Mouse (Mus musculus) stomach, embryonic 14.5 days (tissue): Measurements from ENCODE around the gene Prdm13. TPM values are rescaled to one million over a fixed set of nuclear protein-coding genes. Genes with fewer than 3 reads are reported as not detected.

ENCODE experiments used
- ATAC-seq: fragments of 200-750 bp; cut with Nextera tagmentation; 2 replicates; pipeline ENCODE4 v1.8.0; 2017; ENCODE audit warnings: low read depth, moderate TSS enrichment; ENCODE audit not compliant: insufficient number of reproducible peaks, insufficient read depth, low FRiP score
- H3K27ac ChIP-seq: fragments of 300-500 bp; sonication (generic); 2 replicates; pipeline ENCODE4 v1.5.1; 2014; ENCODE audit warnings: mild to moderate bottlenecking, low read length, moderate library complexity, mixed read lengths
- H3K27me3 ChIP-seq: fragments of 300-500 bp; sonication (generic); 2 replicates; pipeline ENCODE4 v1.6.1; 2014; ENCODE audit warnings: low read length, control low read depth, mixed read lengths; ENCODE audit not compliant: control insufficient read depth, insufficient read depth
- H3K36me3 ChIP-seq: fragments of 300-500 bp; sonication (generic); 2 replicates; pipeline ENCODE4 v1.6.1; 2014; ENCODE audit warnings: mild to moderate bottlenecking, control low read depth, low read length, moderate library complexity, mixed read lengths; ENCODE audit not compliant: control insufficient read depth, insufficient read depth
- H3K4me1 ChIP-seq: fragments of 300-500 bp; sonication (generic); 2 replicates; pipeline ENCODE4 v1.6.1; 2014; ENCODE audit warnings: low read length, control low read depth, mixed read lengths; ENCODE audit not compliant: control insufficient read depth, insufficient read depth
- H3K4me2 ChIP-seq: fragments of 300-500 bp; sonication (generic); replicated peaks from 2 replicates; pipeline ENCODE4 v1.6.1; 2014; ENCODE audit warnings: low read depth, low read length, control low read depth
- H3K4me3 ChIP-seq: fragments of 300-500 bp; sonication (generic); 2 replicates; pipeline ENCODE4 v1.5.1; 2014; ENCODE audit warnings: low read depth, low read length, control low read depth
- H3K9ac ChIP-seq: fragments of 300-500 bp; sonication (generic); replicated peaks from 2 replicates; pipeline ENCODE4 v1.6.1; 2014; ENCODE audit warnings: low read depth, mild to moderate bottlenecking, control low read depth, low read length, moderate library complexity, mixed read lengths
- H3K9me3 ChIP-seq: fragments of 300-500 bp; sonication (generic); 2 replicates; pipeline ENCODE4 v1.6.1; 2016; ENCODE audit warnings: low read depth, low read length, control low read depth; ENCODE audit not compliant: control insufficient read depth
- WGBS: fragments of 180-500 bp; shearing (Covaris S2); extraction: QIAGEN DNeasy Blood & Tissue Kit; methylation state at CpG from one replicate; pipeline ENCODE4 v1.1.7; 2014; 5-methylcytosine and 5-hydroxymethylcytosine counted together
- polyA plus RNA-seq: library from polyadenylated mRNA; unstranded; fragments of >200 nt; fragmentation: Nextera tagmentation; extraction: Ambion mirVana; gene quantifications from 2 replicates; pipeline ENCODE4 v1.2.1, GENCODE M21; 2014

The Prdm13 gene
- polyA plus RNA-seq, 1 experiment from 2014 or later: not detected

- Histone ChIP-seq H3K4me3 (no peak overlapping the region), H3K27ac (no peak overlapping the region), H3K36me3 (no peaks in the 10 kb centered on the region), H3K9me3 (no peaks in the 10 kb centered on the region), H3K9ac (no peak overlapping the region), H3K4me1 (0 out of 2 replicates have a peak, but pooled peaks cover 6% of the 10 kb centered on the region), H3K27me3 (peaks cover 54% of the 10 kb centered on the region), H3K4me2 (no peak overlapping the region)
- under 1% methylated on average over 18 of the region's 18 CpGs for WGBS
- ATAC-seq: no peak
Measured at GRCm38 (mm10) chr4:21689492-21689941, 3.8 kb upstream of the Prdm13 start.

- WGBS: under 1% methylated on average over 63 of the region's 64 CpGs
- Histone ChIP-seq H3K4me1 (0 out of 2 replicates have a peak, but pooled peaks cover 6% of the 10 kb centered on the region), H3K27ac (no peak overlapping the region), H3K4me2 (peak overlapping the region; percentile 76), H3K4me3 (peak overlapping the region; percentile 41), H3K27me3 (peaks cover 59% of the 10 kb centered on the region), H3K9ac (no peak overlapping the region), H3K36me3 (no peaks in the 10 kb centered on the region), H3K9me3 (no peaks in the 10 kb centered on the region)
- ATAC-seq: peak; percentile 25; the same call in 1 of the 2 replicates
Measured at GRCm38 (mm10) chr4:21688703-21689200, 3.0 kb upstream of the Prdm13 start.

GRCm38 (mm10) chr4:21687783-21688702 lies 2.3 kb upstream of the Prdm13 start:
- Histone ChIP-seq H3K27ac (no peak overlapping the region), H3K36me3 (no peaks in the 10 kb centered on the region), H3K4me3 (peak overlapping the region; percentile 41), H3K27me3 (peaks cover 66% of the 10 kb centered on the region), H3K4me2 (peak overlapping the region; percentile 76), H3K9me3 (no peaks in the 10 kb centered on the region), H3K9ac (no peak overlapping the region), H3K4me1 (0 out of 2 replicates have a peak, but pooled peaks cover 6% of the 10 kb centered on the region)
- ATAC-seq: peak; percentile 5; the same call in 1 of the 2 replicates
- WGBS: 1% methylated on average over 47 of the region's 51 CpGs

GRCm38 (mm10) chr4:21686934-21687333 lies 1.2 kb upstream of the Prdm13 start:
- 1% methylated on average over 5 of the region's 5 CpGs for WGBS
- no peak for ATAC-seq

GRCm38 (mm10) chr4:21686416-21686815 lies 653 bp upstream of the Prdm13 start:
- ATAC-seq: no peak
- 0 out of 2 replicates have a peak, but pooled peaks cover 6% of the 10 kb centered on the region for H3K4me1 ChIP-seq
- no peaks in the 10 kb centered on the region for H3K36me3 ChIP-seq
- H3K27me3 ChIP-seq: peaks cover 70% of the 10 kb centered on the region
- no peak overlapping the region for H3K9ac ChIP-seq
- H3K4me2 ChIP-seq: no peak overlapping the region
- no peaks in the 10 kb centered on the region for H3K9me3 ChIP-seq
- H3K4me3 ChIP-seq: no peak overlapping the region
- WGBS: 2% methylated on average over 11 of the region's 11 CpGs
- H3K27ac ChIP-seq: no peak overlapping the region

More at GRCm38 (mm10) chr4:21686934-21687333, 1.2 kb upstream of the Prdm13 start:
- Histone ChIP-seq H3K27me3 (peaks cover 70% of the 10 kb centered on the region), H3K9me3 (no peaks in the 10 kb centered on the region), H3K4me3 (no peak overlapping the region), H3K27ac (no peak overlapping the region), H3K4me1 (0 out of 2 replicates have a peak, but pooled peaks cover 6% of the 10 kb centered on the region), H3K36me3 (no peaks in the 10 kb centered on the region), H3K4me2 (no peak overlapping the region), H3K9ac (no peak overlapping the region)

- H3K27me3 ChIP-seq: peaks cover 78% of the 10 kb centered on the region
- no peak overlapping the region for H3K27ac ChIP-seq
- no peaks in the 10 kb centered on the region for H3K36me3 ChIP-seq
- no peaks in the 10 kb centered on the region for H3K9me3 ChIP-seq
- no peak overlapping the region for H3K9ac ChIP-seq
- ATAC-seq: no peak
- no peak overlapping the region for H3K4me3 ChIP-seq
- no peak overlapping the region for H3K4me2 ChIP-seq
- 4% methylated on average over 14 of the region's 14 CpGs for WGBS
- 0 out of 2 replicates have a peak, but pooled peaks cover 6% of the 10 kb centered on the region for H3K4me1 ChIP-seq
Measured at GRCm38 (mm10) chr4:21684341-21684970, 1.3 kb downstream of the Prdm13 start.

- Histone ChIP-seq H3K27ac (no peak overlapping the region), H3K36me3 (no peaks in the 10 kb centered on the region), H3K4me3 (no peak overlapping the region), H3K4me2 (no peak overlapping the region), H3K9ac (no peak overlapping the region), H3K4me1 (no peaks in the 10 kb centered on the region; the same call in 1 of the 2 replicates), H3K27me3 (peaks cover 81% of the 10 kb centered on the region), H3K9me3 (no peaks in the 10 kb centered on the region)
- WGBS: 16% methylated on average over 10 of the region's 10 CpGs
- no peak for ATAC-seq
Measured at GRCm38 (mm10) chr4:21682421-21683150, 3.2 kb downstream of the Prdm13 start.

- Histone ChIP-seq H3K27me3 (peaks cover 78% of the 10 kb centered on the region), H3K4me2 (no peak overlapping the region), H3K9me3 (no peaks in the 10 kb centered on the region), H3K4me3 (no peak overlapping the region), H3K4me1 (no peaks in the 10 kb centered on the region; the same call in 1 of the 2 replicates), H3K9ac (no peak overlapping the region), H3K27ac (no peak overlapping the region), H3K36me3 (no peaks in the 10 kb centered on the region)
- ATAC-seq: no peak
- 3% methylated on average over 10 of the region's 10 CpGs for WGBS
Measured at GRCm38 (mm10) chr4:21680971-21681370, 4.8 kb downstream of the Prdm13 start.
